Mouse (Mus musculus): ENCODE data around the gene Skiv2l. TPM values are rescaled to one million over a fixed set of nuclear protein-coding genes. Genes with fewer than 3 reads are reported as not detected.
A peak's percentile ranks its signal among the peaks of the same experiment; 100 is the strongest.

The Skiv2l gene
- total RNA-seq, 1 experiment: 40.5 TPM

GRCm38 (mm10) chr17:34796311-34797140, 53.5 kb downstream of the Skiv2l start:
- no peak overlapping the region for H3K4me3 ChIP-seq (ENCODE audit: insufficient read depth in 1 of 2, low read depth in 1 of 2, low read length in 2 of 2, poor library complexity in 1 of 2, severe bottlenecking in 1 of 2)
- no peaks in the 10 kb centered on the region for H3K36me3 ChIP-seq (ENCODE audit: control insufficient read depth, insufficient read depth, low read length, poor library complexity, severe bottlenecking)
- H3K4me1 ChIP-seq (ENCODE audit: control insufficient read depth in 2 of 2, insufficient read depth in 2 of 2, low read length in 2 of 2, poor library complexity in 1 of 2): no peaks in the 10 kb centered on the region
- DNase-seq (ENCODE audit: low read depth, low spot score): no peak
- no peaks in the 10 kb centered on the region for H3K9me3 ChIP-seq (ENCODE audit: control insufficient read depth, insufficient read depth, low read depth, low read length)
- H3K9ac ChIP-seq (ENCODE audit: insufficient read depth, low read depth, low read length, poor library complexity, severe bottlenecking): no peak overlapping the region
- H3K27ac ChIP-seq (ENCODE audit: insufficient read depth, low read depth, low read length, poor library complexity, severe bottlenecking): no peak overlapping the region
- no peak for TF ChIP-seq HCFC1 (IDR thresholded peaks at IDR 0.05; ENCODE audit: borderline replicate concordance, insufficient read depth, low read length)
- TF ChIP-seq ZC3H11A (IDR thresholded peaks at IDR 0.05; ENCODE audit: borderline replicate concordance, low read depth, low read length): no peak
- no peak for TF ChIP-seq MAFK (IDR thresholded peaks at IDR 0.05; ENCODE audit: insufficient read depth, low read depth, low read length)
- no peak for TF ChIP-seq ZNF384 (IDR thresholded peaks at IDR 0.05; ENCODE audit: low read depth, low read length)
- no peak for TF ChIP-seq CHD2 (IDR thresholded peaks at IDR 0.05; ENCODE audit: low read depth, low read length)
- in situ Hi-C loops (cut with MboI; ENCODE audit: low sequenced_read_pairs in 2 of 2, unreplicated experiment in 2 of 2): no loop called here

GRCm38 (mm10) chr17:34795633-34796032, 54.4 kb downstream of the Skiv2l start:
- Histone ChIP-seq H3K27ac (ENCODE audit: insufficient read depth, low read depth, low read length, poor library complexity, severe bottlenecking) (no peak overlapping the region), H3K4me1 (ENCODE audit: control insufficient read depth in 2 of 2, insufficient read depth in 2 of 2, low read length in 2 of 2, poor library complexity in 1 of 2) (no peaks in the 10 kb centered on the region), H3K9me3 (ENCODE audit: control insufficient read depth, insufficient read depth, low read depth, low read length) (no peaks in the 10 kb centered on the region), H3K9ac (ENCODE audit: insufficient read depth, low read depth, low read length, poor library complexity, severe bottlenecking) (no peak overlapping the region), H3K36me3 (ENCODE audit: control insufficient read depth, insufficient read depth, low read length, poor library complexity, severe bottlenecking) (no peaks in the 10 kb centered on the region), H3K4me3 (ENCODE audit: insufficient read depth in 1 of 2, low read depth in 1 of 2, low read length in 2 of 2, poor library complexity in 1 of 2, severe bottlenecking in 1 of 2) (no peak overlapping the region)
- TF ChIP-seq CHD2 (IDR thresholded peaks at IDR 0.05; ENCODE audit: low read depth, low read length) (no peak), HCFC1 (IDR thresholded peaks at IDR 0.05; ENCODE audit: borderline replicate concordance, insufficient read depth, low read length) (no peak), ZNF384 (IDR thresholded peaks at IDR 0.05; ENCODE audit: low read depth, low read length) (no peak), MAFK (IDR thresholded peaks at IDR 0.05; ENCODE audit: insufficient read depth, low read depth, low read length) (no peak), ZC3H11A (IDR thresholded peaks at IDR 0.05; ENCODE audit: borderline replicate concordance, low read depth, low read length) (no peak)
- peak; percentile 24 for DNase-seq (ENCODE audit: low read depth, low spot score)
- in situ Hi-C loops (cut with MboI; ENCODE audit: low sequenced_read_pairs in 2 of 2, unreplicated experiment in 2 of 2): no loop called here

- no peak for TF ChIP-seq ZC3H11A (IDR thresholded peaks at IDR 0.05; ENCODE audit: borderline replicate concordance, low read depth, low read length)
- no peak for TF ChIP-seq HCFC1 (IDR thresholded peaks at IDR 0.05; ENCODE audit: borderline replicate concordance, insufficient read depth, low read length)
- TF ChIP-seq ZNF384 (IDR thresholded peaks at IDR 0.05; ENCODE audit: low read depth, low read length): no peak
- no peak for TF ChIP-seq CHD2 (IDR thresholded peaks at IDR 0.05; ENCODE audit: low read depth, low read length)
- no peak for TF ChIP-seq MAFK (IDR thresholded peaks at IDR 0.05; ENCODE audit: insufficient read depth, low read depth, low read length)
- in situ Hi-C loops (cut with MboI; ENCODE audit: low sequenced_read_pairs in 2 of 2, unreplicated experiment in 2 of 2): no loop called here
- Histone ChIP-seq H3K4me3 (ENCODE audit: insufficient read depth in 1 of 2, low read depth in 1 of 2, low read length in 2 of 2, poor library complexity in 1 of 2, severe bottlenecking in 1 of 2) (no peak overlapping the region), H3K36me3 (ENCODE audit: control insufficient read depth, insufficient read depth, low read length, poor library complexity, severe bottlenecking) (no peaks in the 10 kb centered on the region), H3K9me3 (ENCODE audit: control insufficient read depth, insufficient read depth, low read depth, low read length) (no peaks in the 10 kb centered on the region), H3K27ac (ENCODE audit: insufficient read depth, low read depth, low read length, poor library complexity, severe bottlenecking) (no peak overlapping the region), H3K4me1 (ENCODE audit: control insufficient read depth in 2 of 2, insufficient read depth in 2 of 2, low read length in 2 of 2, poor library complexity in 1 of 2) (no peaks in the 10 kb centered on the region), H3K9ac (ENCODE audit: insufficient read depth, low read depth, low read length, poor library complexity, severe bottlenecking) (no peak overlapping the region)
- no peak for DNase-seq (ENCODE audit: low read depth, low spot score)
Measured at GRCm38 (mm10) chr17:34795016-34795415, 55.0 kb downstream of the Skiv2l start.

Other genes starting within 250 kb of the Skiv2l start
- 21.4 and 22.8 TPM in 2 replicates for gene Rnf5, start 246.5 kb downstream of the Skiv2l start, total RNA-seq (2012; rRNA removed)
- gene Agpat1, start 245.9 kb downstream of the Skiv2l start, total RNA-seq (2012; rRNA removed): 55.9 and 62.7 TPM in 2 replicates
- gene Egfl8, start 234.2 kb downstream of the Skiv2l start, total RNA-seq (2012; rRNA removed): 1.0 and 2.0 TPM in 2 replicates
- gene Ppt2, start 221.7 kb downstream of the Skiv2l start, total RNA-seq (2012; rRNA removed): 13.6 and 26.4 TPM in 2 replicates
- gene Prrt1, start 220.7 kb downstream of the Skiv2l start, total RNA-seq (2012; rRNA removed): 0.13 and 0.16 TPM in 2 replicates
- gene Fkbpl, start 205.4 kb downstream of the Skiv2l start, total RNA-seq (2012; rRNA removed): 4.4 and 7.5 TPM in 2 replicates
- 55.7 and 86.7 TPM in 2 replicates for gene Atf6b, start 203.1 kb downstream of the Skiv2l start, total RNA-seq (2012; rRNA removed)
- 0.18 and 0.26 TPM in 2 replicates for gene Tnxb, start 179.7 kb downstream of the Skiv2l start, total RNA-seq (2012; rRNA removed)
- gene C4b, start 106.3 kb downstream of the Skiv2l start, total RNA-seq (2012; rRNA removed): 0.45 and 1.5 TPM in 2 replicates
- gene Cyp21a1, start 45.6 kb downstream of the Skiv2l start, total RNA-seq (2012; rRNA removed): 0.27 and 0.32 TPM in 2 replicates
- 29.1 and 32.6 TPM in 2 replicates for gene Stk19, start 13.3 kb downstream of the Skiv2l start, total RNA-seq (2012; rRNA removed)
- gene Dxo, start 13.2 kb downstream of the Skiv2l start, total RNA-seq (2012; rRNA removed): 39.0 and 45.2 TPM in 2 replicates
- gene Nelfe, start 181 bp upstream of the Skiv2l start, total RNA-seq (2012; rRNA removed): 50.2 and 63.4 TPM in 2 replicates
- gene Cfb, start 12.3 kb upstream of the Skiv2l start, total RNA-seq (2012; rRNA removed): 0.16 and 0.18 TPM in 2 replicates
- 9.4 and 11.5 TPM in 2 replicates for gene Zbtb12, start 29.3 kb upstream of the Skiv2l start, total RNA-seq (2012; rRNA removed)
- gene Gm20547, start 31.8 kb upstream of the Skiv2l start, total RNA-seq (2012; rRNA removed): 0.31 TPM in 1 of 2 replicates, not detected in the other
- gene C2, start 48.1 kb upstream of the Skiv2l start, total RNA-seq (2012; rRNA removed): 5.0 TPM in 2 replicates
- 124 and 147 TPM in 2 replicates for gene Ehmt2, start 48.3 kb upstream of the Skiv2l start, total RNA-seq (2012; rRNA removed)
- gene Slc44a4, start 64.3 kb upstream of the Skiv2l start, total RNA-seq (2012; rRNA removed): 5.5 and 8.7 TPM in 2 replicates
- gene Neu1, start 81.0 kb upstream of the Skiv2l start, total RNA-seq (2012; rRNA removed): 24.0 and 40.6 TPM in 2 replicates
- gene Hspa1b, start 109.0 kb upstream of the Skiv2l start, total RNA-seq (2012; rRNA removed): 11.0 and 14.6 TPM in 2 replicates
- 1.9 TPM in 1 of 2 replicates, not detected in the other for gene Gm20481, start 119.7 kb upstream of the Skiv2l start, total RNA-seq (2012; rRNA removed)
- gene Hspa1a, start 121.9 kb upstream of the Skiv2l start, total RNA-seq (2012; rRNA removed): 5.8 and 5.9 TPM in 2 replicates
- 0.45 and 0.48 TPM in 2 replicates for gene Hspa1l, start 122.5 kb upstream of the Skiv2l start, total RNA-seq (2012; rRNA removed)
- gene Lsm2, start 131.7 kb upstream of the Skiv2l start, total RNA-seq (2012; rRNA removed): 52.1 and 64.4 TPM in 2 replicates
- gene Vars, start 150.8 kb upstream of the Skiv2l start, total RNA-seq (2012; rRNA removed): 303 and 453 TPM in 2 replicates
- 0.21 and 0.31 TPM in 2 replicates for gene Vwa7, start 166.4 kb upstream of the Skiv2l start, total RNA-seq (2012; rRNA removed)
- gene Sapcd1, start 177.8 kb upstream of the Skiv2l start, total RNA-seq (2012; rRNA removed): 3.1 and 4.7 TPM in 2 replicates
- gene Msh5, start 196.5 kb upstream of the Skiv2l start, total RNA-seq (2012; rRNA removed): 2.7 and 3.2 TPM in 2 replicates
- 113 and 133 TPM in 2 replicates for gene Clic1, start 199.8 kb upstream of the Skiv2l start, total RNA-seq (2012; rRNA removed)
- gene Ddah2, start 208.8 kb upstream of the Skiv2l start, total RNA-seq (2012; rRNA removed): 45.0 and 57.5 TPM in 2 replicates
- not detected in 2 replicates for gene Ly6g6c, start 215.2 kb upstream of the Skiv2l start, total RNA-seq (2012; rRNA removed)
- gene Mpig6b, start 216.0 kb upstream of the Skiv2l start, total RNA-seq (2012; rRNA removed): 0.26 TPM in 1 of 2 replicates, not detected in the other
- gene Ly6g6e, start 226.7 kb upstream of the Skiv2l start, total RNA-seq (2012; rRNA removed): 13.4 and 36.1 TPM in 2 replicates
- 1.6 and 4.9 TPM in 2 replicates for gene Ly6g6d, start 227.9 kb upstream of the Skiv2l start, total RNA-seq (2012; rRNA removed)
- gene Ly6g6f, start 235.4 kb upstream of the Skiv2l start, total RNA-seq (2012; rRNA removed): not detected in 2 replicates
- 30.7 and 40.4 TPM in 2 replicates for gene Abhd16a, start 239.1 kb upstream of the Skiv2l start, total RNA-seq (2012; rRNA removed)

Measured in ES-E14 (cell line).